Mouse (Mus musculus) stomach, postnatal 0 days (tissue): ENCODE measurements around the gene Serpina10. TPM values are rescaled to one million over a fixed set of nuclear protein-coding genes. Genes with fewer than 3 reads are reported as not detected.

Experiments
- ATAC-seq: fragments of 200-750 bp; cut with Nextera tagmentation; 2 replicates; pipeline ENCODE4 v1.8.0; 2017; ENCODE audit not compliant: low FRiP score, low TSS enrichment
- DNase-seq: peaks from one replicate; pipeline ENCODE4 v3.0.0-alpha.2; 2016; ENCODE audit warnings: low spot score
- H3K27ac ChIP-seq: fragments of 300-500 bp; sonication (generic); replicated peaks from 2 replicates; pipeline ENCODE4 v1.5.1; 2014; ENCODE audit warnings: mild to moderate bottlenecking, control low read depth
- H3K27me3 ChIP-seq: fragments of 300-500 bp; sonication (generic); 2 replicates; pipeline ENCODE4 v1.6.1; 2014; ENCODE audit warnings: low read length; ENCODE audit not compliant: control insufficient read depth, insufficient read depth
- H3K36me3 ChIP-seq: fragments of 300-500 bp; sonication (generic); 2 replicates; pipeline ENCODE4 v1.6.1; 2014; ENCODE audit warnings: low read length, mixed read lengths; ENCODE audit not compliant: control insufficient read depth, insufficient read depth
- H3K4me1 ChIP-seq: fragments of 300-500 bp; sonication (generic); replicated peaks from 2 replicates; pipeline ENCODE4 v1.6.1; 2014; ENCODE audit warnings: antibody characterized with exemption; ENCODE audit not compliant: control insufficient read depth, insufficient read depth
- H3K4me2 ChIP-seq: fragments of 300-500 bp; sonication (generic); replicated peaks from 2 replicates; pipeline ENCODE4 v1.6.1; 2014; ENCODE audit warnings: low read depth, mild to moderate bottlenecking, control low read depth, moderate library complexity
- H3K4me3 ChIP-seq: fragments of 300-500 bp; sonication (generic); 2 replicates; pipeline ENCODE4 v1.5.1; 2014; ENCODE audit warnings: low read depth, low read length, control low read depth
- H3K9ac ChIP-seq: fragments of 300-500 bp; sonication (generic); 2 replicates; pipeline ENCODE4 v1.6.1; 2014; ENCODE audit warnings: mild to moderate bottlenecking, low read length, control low read depth, mixed read lengths
- H3K9me3 ChIP-seq: fragments of 300-500 bp; sonication (generic); 2 replicates; pipeline ENCODE4 v1.6.1; 2016; ENCODE audit warnings: low read length; ENCODE audit not compliant: control insufficient read depth
- CTCF ChIP-seq: IDR thresholded peaks from 2 replicates; pipeline ENCODE4 v1.5.1; 2016; ENCODE audit warnings: antibody characterized with exemption, low read depth, mild to moderate bottlenecking, moderate library complexity
- EP300 ChIP-seq: optimal IDR thresholded peaks from 2 replicates; pipeline ENCODE3; 2016; ENCODE audit warnings: antibody characterized with exemption
- WGBS: fragments of 180-500 bp; shearing (Covaris S2); extraction: QIAGEN DNeasy Blood & Tissue Kit; methylation state at CpG from one replicate; pipeline ENCODE4 v1.1.7; 2014; 5-methylcytosine and 5-hydroxymethylcytosine counted together
- polyA plus RNA-seq: library from polyadenylated mRNA; unstranded; fragments of >200 nt; fragmentation: Nextera tagmentation; extraction: Ambion mirVana; gene quantifications from 2 replicates; pipeline ENCODE4 v1.2.1, GENCODE M21; 2015

The Serpina10 gene
- polyA plus RNA-seq, 1 experiment from 2014 or later = 0.10 TPM

GRCm38 (mm10) chr12:103569690-103570089 is 61.6 kb downstream of the Serpina10 start:
- H3K4me3 ChIP-seq = no peak overlapping the region
- H3K9ac ChIP-seq = no peak overlapping the region
- DNase-seq (no peak), ATAC-seq (no peak)
- TF ChIP-seq EP300 (no peak), CTCF (no peak)
- no peaks in the 10 kb centered on the region for H3K36me3 ChIP-seq
- H3K27me3 ChIP-seq = no peaks in the 10 kb centered on the region
- no peak overlapping the region for H3K4me2 ChIP-seq
- H3K27ac ChIP-seq = no peak overlapping the region
- no peaks in the 10 kb centered on the region for H3K9me3 ChIP-seq
- WGBS = 56% methylated on average over 6 of the region's 6 CpGs
- H3K4me1 ChIP-seq = no peaks in the 10 kb centered on the region

GRCm38 (mm10) chr12:103567129-103567528 is 64.1 kb downstream of the Serpina10 start:
- Histone ChIP-seq H3K4me1 (no peaks in the 10 kb centered on the region), H3K27me3 (no peaks in the 10 kb centered on the region), H3K9ac (no peak overlapping the region), H3K27ac (no peak overlapping the region), H3K36me3 (no peaks in the 10 kb centered on the region), H3K9me3 (no peaks in the 10 kb centered on the region), H3K4me2 (no peak overlapping the region), H3K4me3 (no peak overlapping the region)
- DNase-seq (no peak), ATAC-seq (no peak)
- WGBS = 53% methylated on average over 3 of the region's 3 CpGs
- TF ChIP-seq CTCF = peak; percentile 59
- TF ChIP-seq EP300 = no peak

DNA sequence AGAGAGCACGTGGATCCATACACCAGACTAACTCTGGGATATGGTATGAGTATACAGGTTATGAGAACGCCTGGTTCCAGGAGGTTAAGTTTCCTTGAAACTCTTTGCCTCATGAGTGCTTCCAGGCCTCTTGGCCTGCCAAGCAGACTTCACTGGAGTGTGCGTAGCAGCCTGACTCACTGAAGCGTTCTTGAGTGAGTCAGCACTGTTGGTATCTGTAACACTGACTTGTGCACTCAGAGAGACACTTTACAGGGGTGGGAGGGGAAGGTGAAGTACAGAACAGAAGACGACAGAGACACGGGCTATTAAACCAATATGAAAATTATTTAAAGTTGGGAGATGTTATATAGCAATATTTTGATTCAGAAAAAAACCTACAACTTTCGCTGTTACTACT is 66.1 kb downstream of the Serpina10 start:
- ATAC-seq (no peak), DNase-seq (no peak)
- Histone ChIP-seq H3K27me3 (no peaks in the 10 kb centered on the region), H3K4me1 (no peaks in the 10 kb centered on the region), H3K9ac (no peak overlapping the region), H3K4me2 (no peak overlapping the region), H3K27ac (no peak overlapping the region), H3K36me3 (no peaks in the 10 kb centered on the region), H3K4me3 (no peak overlapping the region), H3K9me3 (no peaks in the 10 kb centered on the region)
- 77% methylated on average over 7 of the region's 7 CpGs for WGBS
- TF ChIP-seq EP300 = no peak
- TF ChIP-seq CTCF = no peak

Other genes with a start within 250 kb of the Serpina10 start
- 18.8 and 20.1 TPM in 2 replicates for gene Otub2, start 242.8 kb downstream of the Serpina10 start, polyA plus RNA-seq
- gene 9330161L09Rik, start 223.6 kb downstream of the Serpina10 start, polyA plus RNA-seq = 0.18 and 0.27 TPM in 2 replicates
- gene Ddx24, start 205.6 kb downstream of the Serpina10 start, polyA plus RNA-seq = 68.8 and 84.8 TPM in 2 replicates
- gene Ifi27, start 197.2 kb downstream of the Serpina10 start, polyA plus RNA-seq = 38.9 and 41.9 TPM in 2 replicates
- gene Ifi27l2a, start 187.8 kb downstream of the Serpina10 start, polyA plus RNA-seq = 85.4 and 110 TPM in 2 replicates
- 17.3 and 19.4 TPM in 2 replicates for gene Ifi27l2b, start 174.2 kb downstream of the Serpina10 start, polyA plus RNA-seq
- 0.38 and 0.53 TPM in 2 replicates for gene Ppp4r4, start 99.2 kb downstream of the Serpina10 start, polyA plus RNA-seq
- gene Serpina6, start 25.8 kb upstream of the Serpina10 start, polyA plus RNA-seq = 0.22 TPM in 1 of 2 replicates, not detected in the other
- gene Serpina16, start 44.7 kb upstream of the Serpina10 start, polyA plus RNA-seq = not detected in 2 replicates
- gene Serpina1f, start 64.1 kb upstream of the Serpina10 start, polyA plus RNA-seq = not detected in 2 replicates
- gene Serpina1d, start 142.1 kb upstream of the Serpina10 start, polyA plus RNA-seq = 2.5 and 4.1 TPM in 2 replicates
- 3.9 and 5.8 TPM in 2 replicates for gene Serpina1b, start 198.9 kb upstream of the Serpina10 start, polyA plus RNA-seq
- gene Serpina1a, start 232.1 kb upstream of the Serpina10 start, polyA plus RNA-seq = 3.5 and 6.7 TPM in 2 replicates